Mouse (Mus musculus) liver, embryonic 14.5 days (tissue): ENCODE results near the gene Cggbp1.

ENCODE experiments used
- CTCF ChIP-seq: IDR thresholded peaks from 2 replicates; pipeline ENCODE4 v1.5.1; 2016; ENCODE audit warnings: antibody characterized with exemption, low read depth, control low read depth
- EP300 ChIP-seq: IDR thresholded peaks from 2 replicates; pipeline ENCODE4 v1.6.1; 2016; ENCODE audit warnings: antibody characterized with exemption, low read depth

- TF ChIP-seq CTCF (no peak), EP300 (no peak)
These were observed 21.5 kb upstream of the Cggbp1 start for GRCm38 (mm10) chr16:64830291-64830690.
